Mouse (Mus musculus) embryonic facial prominence, embryonic 15.5 days (tissue): Measurements from ENCODE around the gene Gm3739. TPM values are rescaled to one million over a fixed set of nuclear protein-coding genes. Genes with fewer than 3 reads are reported as not detected.
A peak's percentile ranks its signal among the peaks of the same experiment; 100 is the strongest.
"Not testable (repeated sequence)": the region's sequence is repeated elsewhere in the genome, so short reads cannot be mapped to it uniquely, and the experiment has no call there.

ENCODE experiments used
- ATAC-seq: fragments of 200-750 bp; cut with Nextera tagmentation; 2 replicates; pipeline ENCODE4 v1.8.0; 2017; ENCODE audit warnings: low read depth, moderate TSS enrichment; ENCODE audit not compliant: insufficient number of reproducible peaks, low FRiP score, low TSS enrichment
- H3K27ac ChIP-seq: fragments of 300-500 bp; sonication (generic); replicated peaks from 2 replicates; pipeline ENCODE4 v1.5.1; 2015; ENCODE audit warnings: mild to moderate bottlenecking, inconsistent platforms
- H3K27me3 ChIP-seq: fragments of 300-500 bp; sonication (generic); 2 replicates; pipeline ENCODE4 v1.6.1; 2015; ENCODE audit warnings: inconsistent platforms
- H3K36me3 ChIP-seq: fragments of 300-500 bp; sonication (generic); 2 replicates; pipeline ENCODE4 v1.6.1; 2015; ENCODE audit warnings: mild to moderate bottlenecking, inconsistent platforms
- H3K4me1 ChIP-seq: fragments of 300-500 bp; sonication (generic); 2 replicates; pipeline ENCODE4 v1.6.1; 2015; ENCODE audit warnings: inconsistent platforms
- H3K4me2 ChIP-seq: fragments of 300-500 bp; sonication (generic); replicated peaks from 2 replicates; pipeline ENCODE4 v1.6.1; 2015; ENCODE audit warnings: mild to moderate bottlenecking, inconsistent platforms
- H3K4me3 ChIP-seq: fragments of 300-500 bp; sonication (generic); replicated peaks from 2 replicates; pipeline ENCODE4 v1.5.1; 2015; ENCODE audit warnings: mild to moderate bottlenecking, inconsistent platforms
- H3K9ac ChIP-seq: fragments of 300-500 bp; sonication (generic); 2 replicates; pipeline ENCODE4 v1.6.1; 2015; ENCODE audit warnings: inconsistent platforms
- H3K9me3 ChIP-seq: fragments of 300-500 bp; sonication (generic); replicated peaks from 2 replicates; pipeline ENCODE4 v1.6.1; 2016; ENCODE audit warnings: inconsistent platforms
- WGBS: fragments of 180-500 bp; shearing (Covaris S2); methylation state at CpG from one replicate; pipeline ENCODE4 v1.1.7; 2015; 5-methylcytosine and 5-hydroxymethylcytosine counted together
- polyA plus RNA-seq: library from polyadenylated mRNA; unstranded; fragments of >200 nt; fragmentation: Nextera tagmentation; extraction: Ambion mirVana; gene quantifications from 2 replicates; pipeline ENCODE4 v1.2.1, GENCODE M21; 2015

Gm3739 gene
- polyA plus RNA-seq = 0.35 and 0.46 TPM in 2 replicates

- 0% methylated on average over 13 of the region's 35 CpGs for WGBS
- H3K36me3 ChIP-seq, H3K9ac ChIP-seq, H3K9me3 ChIP-seq, H3K27ac ChIP-seq, H3K4me1 ChIP-seq, H3K27me3 ChIP-seq, ATAC-seq: not testable (repeated sequence)
- peak within 1 kb of the TSS; percentile 44 for H3K4me3 ChIP-seq
- H3K4me2 ChIP-seq = peak within 1 kb of the TSS; percentile 75
Measured at GRCm38 (mm10) chr14:7314661-7315060, at the start of gene Gm3739. Gm3739 (minus strand) TSS chr14:7315049.

GRCm38 (mm10) chr14:7332295-7332694, 17.4 kb upstream of the Gm3739 start, which contains the start of gene Gm5797:
Gm5797 (minus strand) TSS chr14:7332395.
- H3K4me3 ChIP-seq, H3K4me2 ChIP-seq, H3K27me3 ChIP-seq, H3K27ac ChIP-seq, ATAC-seq, H3K9ac ChIP-seq, H3K36me3 ChIP-seq, H3K9me3 ChIP-seq, H3K4me1 ChIP-seq: not testable (repeated sequence)
- WGBS = no CpG with 5 or more reads among the region's 1 CpGs

GRCm38 (mm10) chr14:7315093-7315492, 244 bp upstream of the Gm3739 start:
- H3K27ac ChIP-seq, H3K9me3 ChIP-seq, H3K27me3 ChIP-seq, H3K36me3 ChIP-seq, H3K4me1 ChIP-seq, H3K9ac ChIP-seq, ATAC-seq: not testable (repeated sequence)
- Histone ChIP-seq H3K4me3 (peak overlapping the region; percentile 44), H3K4me2 (peak overlapping the region; percentile 75)
- WGBS = under 1% methylated on average over 17 of the region's 19 CpGs

- not testable (repeated sequence) for H3K4me2 ChIP-seq, H3K9ac ChIP-seq, H3K9me3 ChIP-seq, H3K4me1 ChIP-seq, H3K4me3 ChIP-seq, H3K27me3 ChIP-seq, H3K27ac ChIP-seq, ATAC-seq, H3K36me3 ChIP-seq
- 61% methylated on average over 3 of the region's 3 CpGs for WGBS
Measured at GRCm38 (mm10) chr14:7264614-7265013, 50.2 kb downstream of the Gm3739 start, which contains the start of gene Gm3727. Gm3727 (minus strand) TSS chr14:7264714.

Other genes with a start within 250 kb of the Gm3739 start
- gene Gm3696, start 214.4 kb downstream of the Gm3739 start, polyA plus RNA-seq = 0.52 and 1.1 TPM in 2 replicates
- not detected in 2 replicates for gene Gm6676, start 189.6 kb downstream of the Gm3739 start, polyA plus RNA-seq
- gene Gm3512, start 140.5 kb downstream of the Gm3739 start, polyA plus RNA-seq = 3.0 and 3.7 TPM in 2 replicates
- gene Gm16434, start 120.5 kb downstream of the Gm3739 start, polyA plus RNA-seq = not detected in 2 replicates
- gene Gm3727, start 50.3 kb downstream of the Gm3739 start, polyA plus RNA-seq = not detected in 2 replicates
- not detected in 2 replicates for gene Gm5797, start 17.3 kb upstream of the Gm3739 start, polyA plus RNA-seq
- gene Gm8374, start 50.1 kb upstream of the Gm3739 start, polyA plus RNA-seq = not detected in 2 replicates
- gene Gm3755, start 135.9 kb upstream of the Gm3739 start, polyA plus RNA-seq = not detected in 2 replicates
- gene Gm3752, start 168.7 kb upstream of the Gm3739 start, polyA plus RNA-seq = 0.56 TPM in 1 of 2 replicates, not detected in the other